Mouse (Mus musculus) C2C12 (cell line): ENCODE results near the gene Gm37240.

Source experiments
- CEBPB ChIP-seq: IDR thresholded peaks from one replicate; pipeline ENCODE4 v1.6.1; 2011; ENCODE audit warnings: low read depth, mild to moderate bottlenecking, control low read depth, moderate library complexity
- CTCF ChIP-seq: IDR thresholded peaks from one replicate; pipeline ENCODE4 v1.5.1; 2011; ENCODE audit not compliant: control insufficient read depth, insufficient read depth, insufficient read length
- FOSL1 ChIP-seq: IDR thresholded peaks from one replicate; pipeline ENCODE4 v1.8.0; 2011; ENCODE audit warnings: mild to moderate bottlenecking, low read length; ENCODE audit not compliant: poor library complexity, insufficient read depth, severe bottlenecking
- MAX ChIP-seq: IDR thresholded peaks from one replicate; pipeline ENCODE4 v1.6.1; 2011; ENCODE audit warnings: mild to moderate bottlenecking, control low read depth
- MYOD1 ChIP-seq: IDR thresholded peaks from one replicate; pipeline ENCODE4 v1.6.1; 2011; ENCODE audit warnings: low read depth; ENCODE audit not compliant: control insufficient read depth, insufficient read length
- USF1 ChIP-seq: IDR thresholded peaks from one replicate; pipeline ENCODE4 v1.6.1; 2011; ENCODE audit warnings: low read depth, mild to moderate bottlenecking, control low read depth, moderate library complexity

DNA sequence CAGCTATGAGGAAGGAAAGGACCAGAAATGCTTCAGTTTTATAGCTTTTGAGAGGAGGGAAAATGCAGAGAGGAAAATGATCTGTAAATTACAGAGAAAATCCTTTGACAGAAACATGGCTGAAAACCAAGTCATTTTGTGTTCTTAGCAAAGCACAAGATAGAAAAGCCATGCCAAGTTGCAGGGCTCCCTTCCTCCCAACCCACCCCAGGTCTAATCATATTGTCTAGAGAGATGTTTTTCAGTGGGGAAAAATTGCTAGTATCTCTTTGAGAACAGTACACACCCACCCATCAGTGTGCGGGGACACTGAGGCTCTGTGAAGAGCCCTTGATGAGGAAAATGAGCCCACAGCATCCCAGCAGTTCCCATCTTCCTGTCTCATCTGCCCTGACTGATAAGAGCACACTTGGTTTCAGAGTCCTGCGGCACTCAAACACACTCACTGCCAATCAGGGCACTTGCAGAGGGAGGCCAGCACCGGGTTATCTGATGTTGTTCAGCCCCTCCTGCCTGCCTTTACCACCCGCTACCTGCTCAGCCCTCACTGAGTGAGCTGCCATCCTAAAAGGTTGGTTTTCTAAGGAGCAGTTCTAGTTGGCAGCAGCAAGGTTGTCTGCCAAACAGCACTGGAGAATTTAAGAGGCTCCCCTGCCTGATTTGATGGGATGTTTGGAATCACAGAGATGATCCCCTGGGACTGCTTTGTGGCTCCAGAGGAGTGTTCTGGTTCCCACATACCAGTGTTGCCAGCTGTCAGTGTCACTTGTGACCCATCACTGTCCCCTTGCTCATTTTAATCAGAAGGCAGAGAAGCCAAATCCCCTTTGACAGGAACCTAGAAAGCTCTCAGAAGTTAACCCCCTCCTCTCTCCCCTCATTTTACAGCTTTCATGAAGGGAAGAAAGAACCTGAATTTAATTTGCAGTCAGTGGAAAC, 234.3 kb downstream of the Gm37240 start:
- no peak for TF ChIP-seq MAX
- no peak for TF ChIP-seq CTCF
- TF ChIP-seq FOSL1 = no peak
- no peak for TF ChIP-seq CEBPB
- peak; percentile 55 for TF ChIP-seq MYOD1
- TF ChIP-seq USF1 = no peak
